Mouse (Mus musculus) adrenal gland, postnatal 14 days (tissue): ENCODE measurements around the gene Mmgt2. TPM values are rescaled to one million over a fixed set of nuclear protein-coding genes. Genes with fewer than 3 reads are reported as not detected.

ENCODE experiments used
- DNase-seq: peaks from one replicate; pipeline ENCODE4 v3.0.0; 2021; ENCODE audit warnings: mixed read lengths
- long read RNA-seq, 2 experiments: library from polyadenylated mRNA; stranded (forward); transcript quantifications; one replicate each; pipeline ENCODE4 v2.0.0; 2021
- total RNA-seq: library from RNA; stranded (reverse); gene quantifications from 2 replicates; pipeline ENCODE4 v1.2.3, GENCODE M21; 2021

Gene Mmgt2
- total RNA-seq, result 26.6 and 35.7 TPM in 2 replicates
- long read RNA-seq, experiment 1, transcript Mmgt2-207 (2 exons, 589 nt), result major isoform, 5 of 16 reads
- long read RNA-seq, experiment 1, partial matches to known transcripts, result 3 of 16 reads
- long read RNA-seq, experiment 1, other reads (novel, unspliced or antisense), result 4 of 16 reads
- long read RNA-seq, experiment 2, partial matches to known transcripts, result 0 of 8 reads
- long read RNA-seq, experiment 2, other reads (novel, unspliced or antisense), result 3 of 8 reads

- DNase-seq, result peak; percentile 99
Observed at GRCm38 (mm10) chr11:62648591-62649391, at the start of gene Mmgt2. TSS of gene Mmgt2 (plus strand) at chr11:62648664.

GRCm38 (mm10) chr11:62601732-62602618, 46.5 kb upstream of the Mmgt2 start:
- no peak for DNase-seq

- peak; percentile 98 for DNase-seq
Observed at GRCm38 (mm10) chr11:62602619-62603311, 45.7 kb upstream of the Mmgt2 start.

GRCm38 (mm10) chr11:62603312-62604056, 45.0 kb upstream of the Mmgt2 start:
- peak; percentile 42 for DNase-seq

- no peak for DNase-seq
Observed at GRCm38 (mm10) chr11:62604123-62604706, 44.2 kb upstream of the Mmgt2 start.

DNA sequence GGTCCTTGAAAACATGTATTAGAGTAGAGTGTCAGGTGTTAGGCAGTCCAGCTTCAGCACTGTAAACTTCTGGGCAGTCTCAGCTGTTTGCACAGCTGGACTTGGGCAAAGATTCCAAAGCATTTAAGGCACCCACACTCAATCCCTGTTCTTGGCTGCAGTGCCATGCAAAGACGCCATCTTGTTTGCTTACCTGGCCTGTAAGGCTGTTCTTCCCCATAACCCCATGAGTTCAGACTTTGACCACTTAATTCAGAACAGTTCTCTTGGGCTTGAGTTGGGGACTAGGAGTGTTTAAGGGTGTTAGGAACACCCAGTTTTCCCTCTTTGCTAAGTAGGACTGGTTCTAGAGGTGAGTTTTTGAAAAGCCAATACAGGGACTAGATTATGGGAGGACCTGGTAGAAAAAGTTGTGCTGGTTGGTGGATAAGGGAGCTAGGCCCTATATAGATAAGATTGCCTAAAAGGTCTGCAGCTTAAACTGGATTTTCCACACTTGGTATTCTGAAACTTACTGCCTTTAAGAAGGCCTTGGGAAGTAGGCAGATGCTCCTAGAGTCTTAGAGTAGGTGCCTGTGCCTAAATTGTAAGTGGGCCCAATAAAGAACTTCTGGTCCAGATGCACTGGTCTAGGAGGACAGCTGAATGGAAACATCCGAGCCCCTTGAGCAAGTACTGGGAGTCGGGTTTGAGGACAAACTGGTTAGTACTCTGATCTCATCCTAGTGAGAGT, 43.4 kb upstream of the Mmgt2 start:
- DNase-seq, result no peak

DNA sequence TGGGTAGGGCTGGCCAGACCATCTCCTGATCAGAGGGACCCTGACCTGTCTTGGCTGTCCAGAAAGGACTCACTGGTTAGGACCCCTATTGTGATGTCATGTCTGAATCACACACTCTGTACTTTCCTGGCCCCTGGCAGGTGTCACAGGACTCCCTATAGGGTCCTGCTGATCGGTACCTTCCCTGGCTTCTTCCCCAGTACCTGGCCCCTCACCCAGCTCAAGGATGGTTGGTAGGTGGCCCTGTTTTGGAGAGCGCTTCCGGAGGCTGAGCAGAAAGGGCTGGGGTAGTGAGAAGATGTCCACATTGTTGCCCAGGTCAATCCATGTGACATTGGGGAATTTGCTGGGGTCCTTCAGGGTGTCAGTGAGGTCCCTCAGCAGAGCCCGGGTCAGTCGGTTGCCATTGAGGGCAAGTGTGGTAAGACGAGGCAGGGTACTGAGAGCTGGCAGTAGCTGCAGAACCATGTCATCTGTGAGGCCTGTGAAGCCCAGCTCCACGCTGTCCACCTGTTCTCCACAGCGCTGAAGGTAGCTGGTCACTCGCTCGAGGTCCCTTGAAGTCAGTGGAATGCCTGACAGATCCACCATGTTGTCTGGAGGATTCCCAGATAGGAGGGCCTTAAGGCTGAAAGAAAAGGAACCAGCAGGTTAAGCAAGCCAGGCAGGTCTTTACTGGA, 42.7 kb upstream of the Mmgt2 start:
- no peak for DNase-seq

DNA sequence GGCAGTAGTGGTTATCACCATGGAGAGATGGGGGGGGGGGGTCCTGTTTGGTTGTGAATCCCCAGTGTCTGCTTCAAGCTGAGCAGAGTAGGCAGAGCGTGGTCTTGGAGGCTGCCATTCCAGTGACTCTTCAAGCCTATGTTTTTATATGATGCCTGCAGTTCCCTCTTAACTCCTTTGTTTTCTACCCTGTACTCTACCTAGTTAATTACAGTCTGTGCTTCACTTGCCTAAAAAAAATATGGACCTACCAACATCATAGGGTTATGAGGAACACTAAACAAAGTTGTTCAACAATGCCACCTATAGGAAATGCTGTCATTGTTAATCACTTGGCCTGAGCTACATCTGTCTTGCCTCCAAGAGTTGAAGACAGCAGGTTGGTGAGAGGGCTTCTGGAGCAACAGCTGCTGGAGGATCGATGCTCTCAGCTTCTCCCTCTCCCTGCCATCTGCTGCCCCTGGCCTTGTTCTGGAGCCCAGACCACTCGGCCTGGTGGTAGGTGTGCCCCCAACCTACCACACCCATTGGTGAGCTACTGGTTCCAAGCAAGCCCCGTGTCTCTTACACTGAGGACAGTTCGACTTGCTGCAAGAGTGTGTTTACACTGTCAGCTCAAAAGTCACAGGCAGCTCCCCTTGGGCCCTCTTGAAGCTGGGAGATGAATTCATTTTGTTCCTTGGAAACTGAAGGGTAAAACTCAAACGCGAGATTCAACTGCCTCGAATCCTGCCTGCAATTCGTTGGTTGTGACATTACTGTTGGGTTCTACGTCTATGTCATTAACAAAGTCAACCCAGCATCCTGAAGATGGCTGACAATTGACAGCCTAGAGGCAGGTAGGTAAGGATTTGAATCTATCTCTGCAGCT, 41.9 kb upstream of the Mmgt2 start:
- DNase-seq, result no peak

GRCm38 (mm10) chr11:62607170-62607951, 41.1 kb upstream of the Mmgt2 start:
- DNase-seq, result no peak

- DNase-seq, result no peak
Observed at GRCm38 (mm10) chr11:62607952-62608201, 40.6 kb upstream of the Mmgt2 start.

DNA sequence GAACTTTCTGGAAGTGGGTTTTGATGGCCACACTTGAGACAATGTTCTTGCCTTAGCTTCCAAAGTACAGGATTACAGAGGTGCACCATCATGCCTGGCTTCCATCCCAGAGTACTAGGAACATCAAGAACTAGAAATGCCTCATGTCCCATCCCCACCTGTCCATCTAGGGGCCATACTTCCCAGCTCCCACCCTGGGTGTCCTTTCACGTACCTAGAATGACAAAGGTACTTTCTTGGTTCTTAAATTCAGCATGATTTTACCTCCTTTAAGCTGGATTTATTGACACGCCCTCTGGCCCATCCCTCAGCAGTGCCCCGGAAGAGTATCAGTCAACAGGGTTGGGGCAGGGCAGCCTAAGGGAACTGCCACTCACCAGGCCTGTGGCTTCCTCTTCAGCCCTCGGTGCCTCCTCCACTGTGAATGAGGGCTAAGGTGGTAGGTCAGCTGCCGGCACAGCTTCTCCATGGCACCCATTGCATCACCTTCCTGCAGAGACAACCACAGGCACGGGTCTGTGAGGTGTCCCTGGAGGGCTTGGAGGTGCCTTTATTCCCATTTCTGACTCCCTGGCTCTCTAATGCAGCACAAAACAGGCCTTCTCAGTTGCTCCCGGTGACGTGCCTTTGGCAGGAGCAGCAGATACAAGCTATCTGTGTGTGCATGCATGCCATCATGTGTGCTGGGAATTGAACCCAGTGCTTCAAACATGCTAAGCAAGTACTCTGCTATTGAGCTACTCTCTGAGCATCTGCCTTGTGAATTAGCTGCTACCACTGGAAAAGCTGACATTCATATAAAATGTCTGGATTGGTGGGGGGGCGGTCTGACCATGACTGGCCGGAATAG, 39.4 kb upstream of the Mmgt2 start:
- DNase-seq, result no peak

GRCm38 (mm10) chr11:62610304-62610703, 38.2 kb upstream of the Mmgt2 start:
- DNase-seq, result no peak

DNA sequence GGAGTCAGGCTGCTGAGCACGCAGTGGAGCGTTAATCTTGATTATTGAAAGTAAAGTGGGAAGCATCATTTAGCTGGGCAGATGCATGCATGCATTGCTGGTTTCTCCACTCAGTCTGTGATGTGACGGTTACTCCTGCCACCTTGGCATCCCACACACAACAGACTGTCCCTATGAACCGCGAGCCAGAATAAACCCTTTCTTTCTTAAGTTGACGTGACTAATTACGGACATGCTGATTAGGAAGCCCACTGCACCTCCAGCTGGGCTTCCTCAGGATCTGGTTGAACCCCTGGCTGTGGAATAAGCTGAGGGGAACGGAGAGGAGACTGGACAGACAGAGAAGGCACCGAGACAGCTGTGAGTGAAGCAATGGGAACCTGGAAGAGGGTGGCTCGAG, 35.9 kb upstream of the Mmgt2 start:
- no peak for DNase-seq

DNA sequence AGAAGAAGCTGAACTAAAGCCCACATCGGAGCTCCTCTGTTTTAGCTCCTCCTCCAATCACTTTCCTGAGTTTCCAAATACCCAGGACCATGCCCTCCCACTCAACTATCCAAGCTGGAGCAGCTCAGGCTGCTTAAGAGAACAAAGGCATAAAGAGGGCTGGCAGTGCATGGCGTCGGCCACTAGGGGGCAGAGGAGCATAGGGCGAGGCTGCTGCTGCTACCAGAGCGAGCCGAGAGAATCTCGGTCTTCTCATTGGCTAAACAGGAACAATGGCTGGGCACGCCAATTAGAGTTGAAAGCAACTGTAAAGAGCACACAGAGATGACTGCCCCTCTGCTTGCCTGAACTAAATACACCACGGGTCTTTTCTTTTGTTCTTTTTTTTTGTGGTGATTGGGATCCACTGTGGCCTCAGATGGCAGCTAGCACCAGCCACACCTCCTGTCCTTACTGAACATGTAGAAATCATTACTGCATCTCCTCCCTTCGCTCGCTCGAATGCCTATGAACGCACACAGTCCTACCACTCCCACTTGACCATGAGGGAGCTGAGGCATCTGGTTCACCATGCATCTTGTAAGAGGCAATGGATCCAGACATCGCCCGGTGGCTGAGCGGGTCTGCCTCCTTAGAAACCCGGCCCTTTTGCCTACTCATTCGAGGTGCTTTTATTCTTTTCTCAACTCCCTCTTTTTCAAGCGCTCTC, 34.7 kb upstream of the Mmgt2 start:
- peak; percentile 95 for DNase-seq

DNA sequence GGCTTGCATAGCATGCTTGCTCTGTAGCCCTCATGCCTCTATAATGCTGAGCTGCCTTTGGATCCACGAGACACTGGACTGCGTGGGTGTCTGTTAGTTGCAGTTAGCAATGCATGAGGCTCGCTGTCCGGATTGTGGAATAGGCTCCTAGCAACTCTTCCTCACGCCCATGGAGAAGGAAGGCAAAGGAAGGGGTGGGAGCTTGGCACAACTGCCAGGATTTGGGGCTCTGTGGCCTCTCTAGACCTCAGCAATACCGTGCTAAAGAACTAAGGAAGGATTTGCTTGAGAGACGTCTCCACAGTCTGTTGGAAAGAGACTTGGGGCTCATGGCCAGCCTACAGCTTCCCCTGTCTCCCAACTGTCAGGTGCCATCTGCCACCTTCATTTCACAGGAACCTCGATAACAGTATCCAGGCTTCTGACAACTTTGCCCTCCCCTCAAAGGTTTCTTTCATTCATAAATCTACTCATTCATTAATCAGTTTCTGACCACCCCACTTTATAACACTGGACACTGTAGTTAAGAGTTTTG, 33.5 kb upstream of the Mmgt2 start:
- DNase-seq, result no peak

DNA sequence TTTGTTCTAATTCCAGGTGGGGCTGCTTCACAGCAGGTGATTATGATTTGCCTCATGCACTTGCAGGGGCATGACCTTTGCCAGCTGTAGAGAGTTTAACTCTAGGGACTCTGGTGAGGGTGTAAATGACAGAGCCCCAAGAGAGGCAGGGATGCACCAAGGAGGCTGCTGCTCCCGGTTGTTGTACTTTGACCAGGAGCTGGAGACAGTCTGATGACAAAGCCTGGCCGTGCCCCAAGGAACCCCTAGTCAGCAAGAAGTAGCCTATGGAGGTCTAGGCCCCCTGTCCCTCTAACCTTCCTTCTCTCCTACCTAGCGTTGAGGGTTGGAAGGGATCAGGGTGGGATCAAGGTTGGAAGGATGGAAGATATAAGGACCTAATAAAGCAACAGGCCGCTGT, 33.0 kb upstream of the Mmgt2 start:
- no peak for DNase-seq
